Mouse (Mus musculus) kidney, postnatal 4 days (tissue): Measurements from ENCODE around the gene Kpna7.
A peak's percentile ranks its signal among the peaks of the same experiment; 100 is the strongest.

ENCODE experiments used
- DNase-seq, 2 experiments: peaks; one replicate each; pipeline ENCODE4 v3.0.0; 2021; ENCODE audit warnings: mixed read lengths in 2 of 2

Gene Kpna7

DNA sequence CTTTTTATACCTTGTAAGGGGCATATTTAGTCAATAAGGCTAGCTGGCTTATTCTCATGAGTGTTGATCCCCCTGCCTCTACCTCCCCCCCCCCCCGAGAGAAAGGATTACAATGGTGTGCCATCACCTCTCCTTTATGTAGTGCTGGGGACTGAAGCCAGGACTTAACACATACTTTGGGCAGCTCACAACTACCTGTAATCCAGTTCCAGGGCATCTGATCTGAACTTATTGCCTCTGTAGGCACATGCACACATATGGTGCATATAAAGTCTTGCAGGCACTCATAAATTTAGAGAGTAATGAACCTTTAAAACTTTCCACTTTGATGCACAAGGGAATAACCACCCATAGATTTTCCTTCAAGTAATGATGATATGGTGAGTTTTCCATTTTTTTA is 69.6 kb downstream of the Kpna7 start:
- no peak for DNase-seq

DNA sequence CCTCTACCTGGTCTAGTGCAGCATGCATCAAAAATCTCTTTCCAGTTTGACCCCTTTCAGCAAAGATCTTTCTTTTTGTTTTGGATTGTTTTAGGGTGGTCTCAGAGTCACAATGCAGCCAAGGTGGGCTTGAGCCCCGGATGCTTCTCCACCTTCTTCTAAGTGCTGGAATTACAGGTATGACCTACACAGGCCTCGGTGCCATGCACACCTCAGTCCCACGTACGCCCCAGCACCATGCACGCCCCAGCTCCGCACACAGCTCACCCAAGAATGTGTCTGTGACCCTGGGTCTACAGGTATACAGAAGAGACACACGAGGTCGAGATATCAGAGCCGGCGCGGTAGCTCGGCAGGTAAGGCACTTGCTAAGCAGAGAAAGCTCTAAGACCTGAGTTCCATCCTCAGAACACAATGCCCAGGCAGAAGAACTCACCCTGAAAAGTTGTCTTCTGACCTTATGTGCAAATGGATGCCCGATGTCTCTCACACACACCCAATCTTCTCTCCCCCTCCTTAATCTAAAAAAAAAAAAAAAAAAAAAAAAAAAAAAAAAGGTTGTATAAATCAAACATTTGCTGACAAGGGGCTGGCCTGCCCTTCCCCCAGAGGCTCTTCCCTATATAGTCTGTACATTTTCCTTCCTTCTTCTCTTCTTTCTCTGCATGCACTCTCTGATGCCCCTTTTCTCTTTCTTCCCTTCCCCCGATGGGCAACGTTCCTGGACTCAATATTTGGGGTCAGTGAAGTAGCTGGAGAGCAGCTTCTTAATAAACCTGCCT is 74.8 kb downstream of the Kpna7 start:
- DNase-seq = no peak

DNA sequence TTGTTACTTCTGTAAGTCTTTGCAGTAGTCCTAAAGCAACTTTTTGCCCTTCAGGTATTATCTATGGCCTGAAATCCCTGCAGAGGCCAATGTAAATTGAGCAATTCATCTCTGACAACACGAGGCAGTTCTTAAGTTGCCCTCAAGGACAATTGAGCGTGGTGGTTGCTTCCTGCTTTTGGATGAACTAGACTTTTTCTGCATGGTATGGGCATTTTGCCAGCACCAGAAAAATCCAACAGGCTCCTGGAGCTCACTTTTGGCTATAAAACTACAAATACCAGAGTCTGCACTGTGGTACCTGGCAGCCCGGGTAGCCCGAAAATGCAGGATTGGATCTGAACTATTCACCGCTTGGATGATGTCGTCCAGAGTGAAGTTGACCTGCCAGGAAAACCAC is 78.2 kb downstream of the Kpna7 start:
- DNase-seq = no peak

DNA sequence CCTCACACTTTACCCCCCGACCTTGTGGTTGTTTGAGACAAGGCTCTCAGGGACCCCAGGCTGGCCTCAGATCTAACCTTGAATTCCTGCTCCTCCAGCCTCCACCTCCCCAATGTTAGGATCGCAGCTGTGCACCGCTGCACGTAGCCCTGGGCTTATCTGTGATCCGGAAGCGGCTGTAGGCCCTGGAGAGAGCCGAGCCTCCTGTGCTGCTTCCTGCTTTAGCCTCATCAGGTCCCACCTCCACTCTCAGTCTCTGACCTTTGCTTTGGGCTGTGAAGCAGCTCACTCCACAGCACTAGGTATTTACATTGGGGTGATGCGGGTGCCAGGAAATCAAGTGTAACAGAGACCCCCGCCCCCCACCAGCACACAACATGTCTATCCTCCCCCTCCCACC is 79.3 kb downstream of the Kpna7 start:
- DNase-seq = no peak

DNA sequence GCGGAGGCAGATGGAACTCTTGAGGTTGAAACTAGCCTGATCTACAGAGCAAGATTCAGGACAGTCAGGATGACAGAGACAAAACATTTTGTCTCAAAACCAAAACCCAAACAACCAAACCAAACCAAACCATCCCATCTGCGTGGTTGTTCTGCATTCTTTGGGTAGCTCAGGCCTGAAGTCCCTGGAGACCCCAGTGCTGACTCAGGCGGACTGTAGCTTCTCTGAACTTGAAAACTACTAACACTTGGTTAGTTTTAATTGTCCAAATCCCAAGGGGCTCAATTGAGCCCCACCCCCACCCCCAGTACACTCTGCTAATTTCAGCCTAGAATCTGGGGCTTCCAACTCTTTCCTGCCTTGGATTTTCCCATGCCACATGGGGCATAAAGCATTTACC is 80.5 kb downstream of the Kpna7 start:
- no peak for DNase-seq

DNA sequence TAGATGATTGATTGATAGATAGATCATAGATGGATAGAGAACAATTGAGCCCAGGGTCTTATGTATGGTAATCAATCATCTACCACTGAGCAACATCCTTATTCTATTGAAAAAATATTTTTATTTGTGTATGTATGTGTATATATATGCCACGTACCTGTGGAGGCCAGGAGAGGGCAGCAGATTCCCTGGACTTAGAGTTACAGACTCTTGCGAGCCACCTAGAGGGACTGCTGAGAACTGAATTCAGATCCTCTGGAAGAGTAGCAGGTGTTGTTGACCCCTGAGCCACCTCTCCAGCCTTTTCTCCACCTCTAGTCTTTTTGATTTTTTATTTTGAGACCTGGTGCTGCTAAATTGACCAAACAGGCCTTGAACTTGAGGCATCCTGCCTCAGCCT is 85.3 kb downstream of the Kpna7 start:
- DNase-seq = peak; percentile 15 to 36

DNA sequence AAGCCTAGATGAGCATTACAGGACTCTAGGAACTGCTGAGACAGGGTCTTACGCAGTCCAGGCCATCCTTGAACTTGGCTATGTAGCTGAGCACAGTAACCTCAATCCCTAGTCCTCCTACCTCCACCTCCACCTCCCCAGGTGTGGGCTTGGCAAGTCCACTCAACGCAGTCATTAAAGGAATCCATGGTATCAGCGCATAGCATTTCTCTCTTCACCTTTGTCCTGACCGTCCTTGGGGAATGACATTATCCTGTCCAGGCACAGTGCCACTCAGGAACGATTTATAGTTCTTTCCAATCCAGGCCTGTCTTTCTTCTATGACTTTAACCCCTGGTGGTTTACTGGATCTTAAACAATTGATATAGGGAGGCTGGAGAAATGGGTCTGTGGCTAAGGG is 93.3 kb downstream of the Kpna7 start:
- DNase-seq = no peak

DNA sequence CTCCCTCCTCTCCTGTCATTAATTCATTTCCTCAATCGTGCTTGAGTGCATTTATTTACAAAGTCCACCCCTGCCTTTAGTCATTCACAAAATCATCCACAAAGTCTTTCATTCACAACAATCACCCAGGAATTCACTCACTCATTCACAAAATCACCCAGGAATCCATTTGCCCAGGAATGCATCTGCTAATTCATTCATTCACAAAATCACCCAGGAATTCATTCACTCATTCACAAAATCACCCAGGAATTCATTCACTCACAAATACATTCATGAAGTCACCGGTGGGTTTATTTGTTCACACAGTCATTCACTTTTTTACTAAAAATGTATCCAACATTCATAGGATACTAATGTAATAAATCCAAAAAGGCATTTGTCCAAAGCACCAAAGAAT is 93.8 kb downstream of the Kpna7 start:
- DNase-seq = no peak

DNA sequence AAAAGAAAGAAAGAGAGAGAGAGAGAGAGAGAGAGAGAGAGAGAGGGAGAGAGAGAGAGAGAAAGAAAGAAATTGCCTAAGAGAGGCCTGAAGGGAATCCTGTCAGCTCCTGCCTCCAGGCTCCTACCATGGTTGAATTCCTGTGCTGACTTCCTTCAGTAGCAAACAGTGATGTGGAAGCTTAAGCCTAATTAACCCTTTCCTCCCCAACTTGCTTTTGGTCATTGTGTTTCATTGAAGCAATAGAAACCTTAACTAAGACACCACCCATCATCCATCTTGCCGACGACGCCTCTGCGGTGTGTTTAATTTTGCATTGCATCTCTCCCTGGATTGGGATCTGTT is 94.8 kb downstream of the Kpna7 start:
- DNase-seq = no peak

DNA sequence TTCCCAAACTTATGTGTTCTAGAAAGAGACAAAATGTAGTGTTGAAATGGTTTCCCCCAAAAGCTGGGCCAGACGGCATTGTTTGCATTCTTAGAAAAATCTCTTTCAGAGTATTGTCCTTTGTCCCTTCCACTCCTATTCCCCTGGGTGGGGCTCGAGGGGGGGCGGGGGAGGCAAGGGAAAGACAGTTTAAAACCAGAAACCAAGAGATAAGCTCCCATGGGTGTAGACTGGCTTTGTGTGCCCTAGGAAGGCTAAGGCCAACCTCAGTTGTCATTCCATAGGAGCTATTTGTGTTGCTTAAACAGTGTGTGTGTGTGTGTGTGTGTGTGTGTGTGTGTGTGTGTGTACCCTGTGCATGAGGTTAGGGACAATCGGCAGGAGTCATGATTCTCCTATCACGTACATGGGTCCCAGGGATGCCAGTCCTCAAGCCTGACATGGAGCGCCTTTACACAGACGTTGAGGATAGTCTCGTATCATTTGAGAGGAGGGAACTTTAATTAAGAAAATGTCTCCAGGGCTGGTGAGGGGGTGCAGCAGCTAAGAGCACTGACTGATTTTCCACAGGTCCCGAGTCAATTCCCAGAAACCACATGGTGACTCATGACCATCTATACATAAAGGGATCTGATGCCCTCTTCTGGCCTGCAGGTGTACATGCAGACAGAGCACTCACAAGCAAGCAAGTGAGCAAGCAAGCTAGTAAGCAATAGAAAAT is 95.3 kb downstream of the Kpna7 start:
- peak; percentile 44 to 57 for DNase-seq

DNA sequence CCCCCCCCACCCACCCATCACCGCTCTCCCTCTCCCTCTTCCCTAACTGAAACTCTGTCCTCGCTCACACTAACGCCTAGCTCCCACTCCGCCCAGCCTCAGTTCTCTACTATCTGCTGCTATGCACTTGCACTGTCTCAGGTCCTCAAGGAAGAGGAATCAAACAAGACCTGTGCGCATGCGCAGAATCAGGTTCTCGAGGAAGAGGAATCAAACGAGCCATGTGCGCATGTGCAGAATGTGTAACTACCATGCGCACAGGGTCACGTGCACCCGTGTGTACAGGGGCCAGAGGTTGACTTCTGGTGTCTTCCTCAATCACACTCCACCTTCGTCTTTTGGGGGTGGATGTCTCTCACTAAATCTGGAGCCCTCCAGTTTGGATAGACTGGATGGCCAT is 96.3 kb downstream of the Kpna7 start:
- DNase-seq = no peak

DNA sequence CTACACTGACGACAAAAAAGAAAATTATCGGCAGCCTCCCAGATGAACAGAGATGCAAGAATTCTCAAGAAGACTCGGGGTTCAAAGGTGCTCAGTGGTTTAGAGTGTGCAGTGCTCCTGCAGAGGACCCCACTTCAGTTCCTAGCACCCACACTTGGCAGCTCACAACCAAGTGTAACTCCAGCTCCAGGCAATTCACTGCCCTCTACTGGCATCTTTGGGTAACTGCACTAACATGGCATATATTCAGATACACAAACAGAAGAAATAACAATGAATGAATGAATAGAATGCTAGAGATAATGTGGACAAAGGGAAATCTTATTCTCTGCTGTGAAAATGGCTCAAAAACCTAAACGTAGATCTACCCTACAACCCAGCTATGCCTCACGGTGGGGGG is 99.0 kb downstream of the Kpna7 start:
- no peak for DNase-seq

DNA sequence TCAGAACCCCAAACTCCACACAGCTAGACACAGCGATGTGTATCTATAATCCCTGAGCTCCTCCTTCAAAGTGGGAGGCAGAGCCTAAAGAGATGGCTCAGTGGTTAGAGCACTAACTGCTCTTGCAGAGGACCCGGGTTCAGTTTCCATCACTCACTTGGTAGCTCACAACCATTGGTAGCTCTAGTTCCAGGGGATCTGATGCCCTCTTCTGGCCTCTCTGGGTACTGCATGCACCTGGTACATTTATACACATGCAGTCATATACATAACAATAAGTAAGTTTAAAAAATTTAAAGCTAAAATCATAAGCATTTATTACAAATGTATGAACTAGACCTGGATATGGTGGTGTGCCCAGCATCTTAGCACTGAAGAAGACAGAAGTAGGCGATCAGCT is 100.6 kb downstream of the Kpna7 start:
- no peak for DNase-seq

DNA sequence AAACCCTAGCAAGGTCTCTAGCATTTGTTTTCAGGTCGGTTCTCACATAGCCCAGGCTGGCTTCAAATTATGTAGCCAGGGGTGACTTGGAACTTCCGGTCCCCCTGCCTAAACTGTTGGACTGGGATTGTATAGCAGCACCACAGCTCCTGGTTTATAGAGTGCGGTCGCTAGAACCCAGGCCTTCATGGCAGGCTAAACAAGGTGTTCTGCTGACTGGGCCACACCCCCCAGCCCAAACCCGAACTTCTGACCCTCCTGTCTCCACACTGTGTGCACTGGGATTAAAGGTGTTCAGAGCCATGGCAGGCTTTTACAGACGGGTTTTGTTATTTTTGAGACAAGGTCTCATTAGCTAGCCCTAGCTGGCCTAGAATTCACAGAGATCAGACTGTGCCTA is 104.7 kb downstream of the Kpna7 start:
- no peak for DNase-seq

DNA sequence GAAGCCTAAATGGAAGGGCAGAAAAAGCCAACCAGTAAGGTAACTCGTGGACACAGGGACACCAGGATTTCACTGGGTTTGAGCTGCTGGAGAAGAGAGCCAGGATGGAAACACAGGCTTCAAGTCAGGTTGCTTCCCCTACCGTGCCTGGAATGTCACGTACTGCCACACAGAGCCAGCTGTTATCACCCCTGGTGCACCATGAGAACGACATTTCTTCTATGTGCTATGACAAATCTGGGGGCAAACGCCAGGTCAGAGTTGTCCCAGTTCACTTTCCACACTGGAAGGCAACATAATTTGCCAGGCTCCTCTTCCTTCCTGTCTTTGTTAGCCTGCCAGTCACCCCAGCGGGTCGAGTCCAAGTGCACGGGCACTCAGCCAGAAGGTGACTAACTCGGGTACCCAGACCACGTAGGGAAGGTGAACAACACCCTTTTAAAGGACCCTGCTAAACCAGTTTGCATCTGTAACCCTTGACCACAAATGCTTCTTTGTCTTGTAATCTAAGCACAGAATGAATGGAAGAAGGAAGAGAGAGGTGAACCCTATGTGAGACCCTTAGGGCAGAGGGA is 105.2 kb downstream of the Kpna7 start:
- DNase-seq = peak; percentile 69 to 76

DNA sequence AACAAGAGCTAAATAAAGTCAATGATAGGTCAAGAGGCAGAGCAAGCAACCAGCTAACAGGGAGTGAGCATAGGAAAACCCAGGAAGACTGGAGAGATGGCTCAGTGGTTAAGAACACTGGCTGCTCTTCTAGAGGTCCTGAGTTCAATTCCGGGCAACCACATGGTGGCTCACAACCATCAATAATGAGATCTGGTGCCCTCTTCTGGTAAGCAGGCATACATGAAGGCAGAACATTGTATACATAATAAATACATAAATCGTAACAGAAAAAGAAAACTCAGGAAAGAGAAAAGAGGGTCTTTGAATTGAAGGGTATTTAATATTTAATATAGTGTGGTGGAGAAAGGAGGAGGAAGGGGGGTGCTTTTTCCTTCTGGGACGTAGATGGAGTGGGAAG is 112.6 kb downstream of the Kpna7 start:
- DNase-seq = no peak

DNA sequence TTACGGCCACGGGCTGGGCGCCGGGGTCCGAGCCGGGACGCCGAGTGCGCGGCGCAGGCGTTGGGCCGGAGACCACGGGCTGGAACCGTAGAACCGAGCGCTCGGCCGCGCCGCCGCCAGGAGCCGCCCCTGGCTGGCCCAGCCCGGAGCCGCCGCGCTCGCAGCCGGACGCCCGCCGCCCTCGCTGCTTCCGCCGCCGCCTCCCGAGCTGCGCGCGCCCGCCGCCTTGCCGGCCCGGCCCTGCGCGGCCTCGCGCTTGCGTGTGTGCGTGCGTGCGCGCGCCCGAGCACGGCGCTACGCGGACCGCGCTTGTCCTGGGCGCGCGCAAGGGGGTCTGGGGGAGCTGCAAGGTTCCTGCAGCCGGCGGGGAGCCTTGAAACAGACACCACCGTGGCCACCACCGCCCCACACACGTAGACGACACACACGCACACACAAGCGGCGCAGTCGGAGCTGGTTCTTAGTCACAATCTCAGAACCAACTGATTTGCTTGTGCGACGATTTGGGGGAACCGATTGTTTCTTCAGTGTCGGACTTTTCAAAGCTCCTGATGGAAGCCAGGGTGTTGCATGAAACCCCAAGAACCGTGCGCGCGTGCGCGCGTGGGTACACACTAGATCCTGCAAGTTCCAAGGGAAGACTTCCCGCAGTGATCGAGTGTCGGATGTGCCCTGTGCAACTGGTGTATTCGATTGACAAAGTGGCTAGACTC is 118.0 kb downstream of the Kpna7 start, which contains the start of gene Smurf1:
Smurf1 (minus strand) TSS at position 209 of the 713 bp plus-strand sequence.
- DNase-seq = peak; percentile 93 to 96

DNA sequence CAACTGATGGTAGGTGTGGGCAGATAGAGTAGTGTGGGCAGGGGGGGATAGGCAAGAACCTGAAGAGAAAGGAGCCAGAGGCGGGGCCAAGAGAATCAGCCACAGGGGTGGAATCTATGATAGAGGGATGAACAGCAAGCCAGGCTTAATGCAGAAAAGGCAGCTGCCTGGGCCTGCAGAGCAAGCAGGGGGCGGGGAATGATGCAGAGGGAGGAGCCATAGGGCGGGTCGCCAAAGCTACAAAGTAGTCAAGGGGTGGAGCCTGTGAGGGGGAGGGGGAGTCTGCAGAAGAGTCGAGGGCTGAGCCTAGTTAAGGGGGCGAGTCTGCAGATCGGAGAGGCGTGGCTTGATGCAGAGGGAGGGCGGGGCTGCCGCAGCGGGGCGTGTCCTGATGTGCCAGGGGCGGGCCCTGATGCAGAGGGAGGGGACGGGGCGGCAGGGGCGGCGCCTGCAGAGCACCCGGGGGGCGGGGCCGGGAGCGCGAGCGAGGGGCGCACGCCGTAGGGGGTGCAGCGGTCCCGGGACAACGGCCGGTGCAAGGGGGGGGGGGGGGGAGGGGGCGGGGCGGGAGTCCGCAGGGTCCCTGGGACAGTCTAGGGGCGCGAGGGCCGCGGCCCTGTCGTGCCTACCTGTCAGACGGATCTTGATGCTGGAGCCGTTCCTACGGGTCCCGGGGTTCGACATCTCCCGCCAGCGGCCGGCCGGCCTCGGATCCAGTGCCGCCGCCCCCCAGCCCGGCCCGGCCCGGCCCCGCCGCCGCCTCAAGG is 118.8 kb downstream of the Kpna7 start:
- DNase-seq = peak; percentile 95 to 97

DNA sequence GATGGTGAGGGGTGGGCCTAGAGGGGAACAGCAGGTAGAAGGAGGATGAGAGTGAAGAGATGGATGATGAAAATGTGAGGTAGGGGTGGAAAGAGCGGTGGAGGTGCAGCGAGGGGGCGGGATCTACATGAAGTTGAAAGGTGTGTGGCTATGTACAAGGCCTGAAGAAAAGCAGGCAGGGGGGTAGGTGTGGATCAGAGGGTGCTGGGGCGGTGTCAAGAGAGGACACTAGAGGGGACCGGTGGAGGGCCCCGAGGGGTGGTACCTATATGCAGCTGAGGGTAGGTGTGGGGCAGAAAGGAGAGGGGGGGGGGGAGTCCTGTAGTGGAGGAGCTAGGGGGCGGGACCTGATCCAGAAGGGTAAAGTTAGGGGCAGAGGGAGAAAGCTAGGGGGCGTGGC is 119.4 kb downstream of the Kpna7 start:
- DNase-seq = no peak

DNA sequence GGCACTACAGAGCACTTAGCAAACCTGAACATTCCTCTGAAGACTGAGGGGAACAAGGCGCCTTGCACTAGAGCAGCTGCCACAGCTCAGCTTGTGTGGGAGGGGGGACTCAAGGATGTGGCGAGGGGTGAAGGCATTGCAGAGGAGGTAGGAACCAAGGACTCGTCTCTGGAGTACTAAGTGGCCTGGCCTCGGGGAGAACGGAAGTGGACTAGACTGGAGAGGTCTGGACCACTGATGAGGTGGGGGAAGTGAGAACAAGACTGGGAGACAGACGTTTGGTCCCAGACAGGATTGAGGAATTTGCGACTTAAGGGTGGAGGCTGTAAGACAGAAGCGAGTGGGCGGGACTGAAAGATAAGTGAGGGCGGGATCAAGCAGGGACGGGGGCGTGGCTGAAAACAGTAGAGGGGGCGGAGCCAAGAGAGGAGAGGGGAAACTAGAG is 120.0 kb downstream of the Kpna7 start:
- DNase-seq = peak; percentile 82 to 86

DNA sequence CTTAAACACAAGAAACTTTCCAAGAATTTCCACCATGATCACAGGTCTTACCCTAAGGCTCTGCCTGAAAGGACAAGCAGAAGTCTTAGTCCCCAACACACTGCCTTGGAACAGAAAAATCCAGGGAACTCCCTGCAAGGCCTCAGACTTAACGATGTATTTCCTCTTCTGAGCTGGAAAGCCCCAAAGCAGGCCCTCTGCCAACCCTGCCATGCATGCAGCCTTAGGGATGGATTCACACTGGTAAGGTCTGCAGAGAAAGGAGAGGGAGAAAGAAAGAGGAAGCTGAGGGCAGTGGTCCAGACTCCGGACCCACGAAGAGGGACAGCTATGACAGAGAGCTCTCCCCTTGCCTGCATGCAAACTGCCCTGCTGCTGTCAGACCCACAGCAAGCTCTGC is 120.4 kb downstream of the Kpna7 start:
- peak; percentile 63 to 74 for DNase-seq

DNA sequence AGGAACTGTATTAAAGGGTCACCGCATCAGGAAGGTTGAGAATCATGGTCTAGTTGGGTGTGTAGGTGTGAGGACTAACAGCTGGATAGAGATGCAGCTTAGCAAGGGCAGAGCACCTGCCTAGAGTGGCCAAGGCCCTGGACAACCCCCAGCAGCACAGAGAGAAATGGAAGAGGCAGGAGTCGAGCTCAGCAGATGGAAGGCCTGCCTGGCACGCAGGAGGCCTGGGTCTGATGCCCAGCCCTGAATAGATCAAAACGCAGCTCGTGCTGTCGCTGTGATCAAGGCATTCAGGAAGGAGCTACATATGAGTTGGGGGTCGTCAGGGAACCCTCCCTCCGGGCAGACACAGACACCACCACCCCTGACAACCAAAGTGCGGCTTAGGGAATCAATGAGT is 125.6 kb downstream of the Kpna7 start:
- no peak for DNase-seq

DNA sequence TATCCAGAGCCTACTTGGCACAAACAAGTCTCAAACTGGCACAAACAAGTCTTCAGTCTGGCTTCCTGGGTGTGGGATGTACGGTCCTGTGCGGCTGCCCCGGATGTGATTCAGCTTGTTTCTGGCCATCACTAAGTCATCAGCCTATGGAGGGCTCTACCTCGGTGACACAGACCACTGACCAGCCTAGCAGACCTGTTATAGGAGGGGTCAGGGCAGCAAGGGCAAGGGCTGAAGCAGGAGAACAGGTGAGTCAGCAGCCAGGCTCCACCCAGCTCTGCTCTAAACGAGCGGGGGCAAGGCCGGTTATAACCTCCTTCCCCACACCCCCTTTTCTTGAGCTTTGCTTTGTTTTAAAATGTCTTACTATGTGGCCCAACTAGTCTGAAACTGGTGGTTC is 129.4 kb downstream of the Kpna7 start:
- no peak for DNase-seq
